Mouse (Mus musculus): ENCODE measurements at regions not wholly inside any gene's neighbourhood (a gene's known extent, or its start where the extent isn't known, plus 50 kb on each side); places are given as distances from the start of the nearest gene placed in this dataset.
A peak's percentile ranks its signal among the peaks of the same experiment; 100 is the strongest.

DNA sequence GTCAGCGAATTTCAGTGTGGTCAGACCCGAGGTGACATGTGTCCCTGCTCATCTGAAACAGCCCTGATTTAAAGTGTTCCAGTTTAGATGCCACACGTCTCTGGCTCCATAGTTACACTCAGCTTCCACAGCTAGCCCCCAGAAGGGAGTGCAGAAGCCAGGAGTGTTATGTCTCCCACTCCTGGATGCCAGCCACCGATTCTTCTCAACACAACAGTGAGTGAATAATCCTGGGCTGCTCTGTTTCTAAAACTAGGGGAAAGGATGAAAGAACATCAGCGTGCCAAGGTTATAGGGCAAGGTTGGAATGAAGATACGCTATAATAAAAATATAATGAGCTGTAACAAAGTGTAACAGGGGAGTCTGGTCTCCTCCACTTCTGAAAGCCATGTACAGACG lies 51.5 kb upstream of the Stmnd1 start:
- H3K4me3 ChIP-seq (ENCODE audit: insufficient read depth, low read length), result no peak overlapping the region
- TF ChIP-seq CTCF (IDR thresholded peaks at IDR 0.05; ENCODE audit: extremely low read depth, insufficient read depth, low read length) (no peak), POLR2A (IDR thresholded peaks at IDR 0.05; ENCODE audit: extremely low read depth, insufficient read depth, low read length) (no peak)
- H3K27ac ChIP-seq (ENCODE audit: insufficient read depth, low read length), result no peak overlapping the region
- H3K4me1 ChIP-seq (ENCODE audit: control insufficient read depth, insufficient read depth, low read length), result peaks cover 4% of the 10 kb centered on the region; the same call in 1 of the 2 replicates

DNA sequence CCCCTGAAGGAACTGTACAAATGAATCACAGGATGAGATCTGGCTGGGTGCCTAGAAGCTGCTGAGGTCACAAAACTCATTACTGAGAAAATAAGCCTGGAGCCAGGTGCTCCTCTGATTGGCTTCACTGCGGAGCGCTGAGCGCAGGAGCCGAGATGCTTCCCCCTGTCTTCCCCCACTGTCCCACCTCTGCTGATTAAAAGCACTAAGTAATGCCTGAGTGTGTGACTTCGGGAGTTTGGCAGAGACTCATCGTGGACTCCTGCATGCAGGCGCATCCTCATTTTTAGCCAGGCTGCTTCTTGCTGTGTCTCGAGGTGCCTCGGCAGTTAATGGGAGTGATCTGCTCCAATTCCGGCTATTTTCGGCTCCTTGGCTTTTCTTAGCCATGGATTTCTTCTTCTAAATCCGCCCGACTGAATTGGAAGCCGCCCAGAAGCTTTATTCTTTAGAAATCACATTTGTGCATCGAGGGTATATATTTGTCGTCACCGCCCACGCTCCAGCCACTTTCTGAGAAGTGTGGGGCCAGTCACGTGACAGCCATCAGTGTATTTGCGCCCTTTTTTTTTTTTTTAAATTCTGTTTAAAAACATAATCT lies 55.3 kb upstream of the Stmnd1 start:
- Histone ChIP-seq H3K4me1 (ENCODE audit: control insufficient read depth, insufficient read depth, low read length) (peaks cover 4% of the 10 kb centered on the region; the same call in 1 of the 2 replicates), H3K4me3 (ENCODE audit: insufficient read depth, low read length) (peak overlapping the region; percentile 23), H3K27ac (ENCODE audit: insufficient read depth, low read length) (no peak overlapping the region)
- no peak for TF ChIP-seq CTCF (IDR thresholded peaks at IDR 0.05; ENCODE audit: extremely low read depth, insufficient read depth, low read length)
- TF ChIP-seq POLR2A (IDR thresholded peaks at IDR 0.05; ENCODE audit: extremely low read depth, insufficient read depth, low read length), result no peak

DNA sequence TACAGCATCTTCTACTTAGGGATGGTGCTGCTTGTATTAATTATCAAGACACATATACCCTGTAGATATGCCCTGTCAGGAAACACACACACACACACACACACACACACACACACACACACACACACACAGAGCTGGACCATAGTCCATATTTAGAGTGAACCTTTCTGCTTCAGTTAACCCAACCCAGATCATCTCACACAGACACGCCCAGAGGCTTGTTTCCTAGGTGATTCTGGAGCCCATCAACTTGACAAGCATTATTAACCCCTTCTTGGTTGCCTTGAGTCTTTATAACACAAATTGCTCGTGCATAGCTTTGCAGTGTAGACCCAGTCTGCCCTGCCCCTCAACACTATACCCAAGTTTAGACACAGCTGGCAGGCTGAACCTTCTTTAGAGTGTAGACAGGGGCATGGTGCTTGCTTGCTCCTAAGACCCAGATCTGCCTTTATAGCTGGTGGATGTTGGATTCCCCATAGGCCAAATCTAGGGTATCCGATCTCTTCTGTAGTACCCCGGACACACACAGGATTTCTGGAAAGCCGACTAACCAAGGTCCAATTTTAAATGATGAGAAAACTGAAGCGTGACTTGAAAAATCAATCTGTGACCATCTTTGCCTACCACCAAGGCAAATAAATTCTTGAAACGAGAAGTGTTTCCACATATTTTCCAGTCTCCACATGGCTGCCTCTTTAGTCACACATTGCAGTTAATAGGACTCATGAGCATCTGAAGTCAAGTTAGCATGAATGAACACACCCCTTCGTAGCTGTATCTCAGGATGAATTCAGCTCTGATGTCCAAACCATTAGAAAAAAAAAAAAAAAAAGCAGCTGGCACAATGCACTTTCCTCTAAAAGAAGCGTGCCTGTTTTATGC lies 56.3 kb upstream of the Stmnd1 start:
- H3K4me1 ChIP-seq (ENCODE audit: control insufficient read depth, insufficient read depth, low read length), result peaks cover 2% of the 10 kb centered on the region; the same call in 1 of the 2 replicates
- H3K27ac ChIP-seq (ENCODE audit: insufficient read depth, low read length), result no peak overlapping the region
- H3K4me3 ChIP-seq (ENCODE audit: insufficient read depth, low read length), result no peak overlapping the region
- no peak for TF ChIP-seq CTCF (IDR thresholded peaks at IDR 0.05; ENCODE audit: extremely low read depth, insufficient read depth, low read length)
- no peak for TF ChIP-seq POLR2A (IDR thresholded peaks at IDR 0.05; ENCODE audit: extremely low read depth, insufficient read depth, low read length)

DNA sequence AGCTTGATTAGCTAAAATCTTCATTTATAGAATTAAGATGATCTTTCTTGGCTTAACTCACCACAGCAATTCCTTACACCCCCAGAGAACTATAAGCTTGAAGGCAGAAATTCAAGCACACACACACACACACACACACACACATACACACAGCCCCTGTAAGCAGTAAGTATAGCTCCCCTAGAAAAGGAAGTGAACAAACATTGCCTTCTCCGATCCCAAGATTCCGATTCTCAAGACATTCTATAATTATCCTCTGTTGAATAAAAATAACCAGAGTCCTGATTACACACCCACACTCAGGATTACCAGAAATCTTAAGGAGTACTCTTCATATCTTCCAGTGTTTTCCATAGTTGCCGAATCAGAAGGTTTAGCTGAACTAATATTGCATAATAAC lies 70.0 kb upstream of the Stmnd1 start:
- Histone ChIP-seq H3K4me3 (ENCODE audit: insufficient read depth, low read length) (no peak overlapping the region), H3K4me1 (ENCODE audit: control insufficient read depth, insufficient read depth, low read length) (no peaks in the 10 kb centered on the region), H3K27ac (ENCODE audit: insufficient read depth, low read length) (no peak overlapping the region)
- no peak for TF ChIP-seq CTCF (IDR thresholded peaks at IDR 0.05; ENCODE audit: extremely low read depth, insufficient read depth, low read length)
- TF ChIP-seq POLR2A (IDR thresholded peaks at IDR 0.05; ENCODE audit: extremely low read depth, insufficient read depth, low read length), result no peak

DNA sequence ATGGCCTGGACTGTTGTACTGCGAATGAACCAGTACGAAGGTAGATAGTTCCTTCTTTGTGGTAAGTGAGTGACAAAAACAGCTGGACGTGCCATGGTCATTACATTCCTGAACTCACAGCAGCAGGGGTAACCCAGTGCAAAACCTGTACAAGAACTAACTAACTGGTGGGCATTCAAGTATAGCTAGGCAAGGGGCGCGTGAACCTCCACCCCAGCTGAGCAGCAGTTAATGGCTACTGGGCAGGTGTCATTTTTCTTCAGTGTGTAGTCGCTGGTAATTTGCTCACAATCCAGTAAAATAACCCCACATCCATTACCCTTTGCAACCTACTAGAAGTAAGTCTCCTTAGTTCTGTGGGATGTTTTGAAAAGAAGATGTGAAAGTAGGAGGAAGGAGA lies 70.9 kb upstream of the Stmnd1 start:
- H3K4me1 ChIP-seq (ENCODE audit: control insufficient read depth, insufficient read depth, low read length), result no peaks in the 10 kb centered on the region
- H3K4me3 ChIP-seq (ENCODE audit: insufficient read depth, low read length), result no peak overlapping the region
- H3K27ac ChIP-seq (ENCODE audit: insufficient read depth, low read length), result no peak overlapping the region
- TF ChIP-seq POLR2A (IDR thresholded peaks at IDR 0.05; ENCODE audit: extremely low read depth, insufficient read depth, low read length) (no peak), CTCF (IDR thresholded peaks at IDR 0.05; ENCODE audit: extremely low read depth, insufficient read depth, low read length) (no peak)

DNA sequence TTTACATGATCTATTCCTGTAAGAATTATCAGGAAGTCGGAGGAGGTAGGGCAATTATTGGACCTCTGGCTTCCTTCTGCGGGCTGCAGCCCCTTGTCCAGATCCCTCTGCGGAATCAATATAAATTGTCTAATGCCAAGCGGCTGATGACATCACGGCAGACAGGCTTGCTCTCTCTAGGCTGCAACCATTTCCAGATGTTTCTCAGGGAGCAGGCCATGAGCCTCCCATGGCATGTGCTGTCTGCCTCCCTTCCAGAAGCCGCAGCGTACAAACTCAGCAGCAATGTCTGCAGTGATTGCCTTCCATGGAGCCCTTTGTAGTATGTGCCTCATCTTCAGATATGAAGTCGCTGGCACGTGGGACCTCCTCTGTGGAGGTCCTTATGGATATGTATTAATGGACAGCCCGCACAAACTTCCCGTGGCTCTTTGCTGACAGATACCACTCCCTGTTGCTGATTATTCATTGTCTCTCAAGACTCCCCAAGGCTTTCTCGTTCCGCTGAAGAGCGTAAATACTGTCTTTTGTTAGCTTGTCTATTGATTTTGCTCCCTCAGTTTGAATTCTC lies 72.4 kb upstream of the Stmnd1 start:
- Histone ChIP-seq H3K27ac (ENCODE audit: insufficient read depth, low read length) (no peak overlapping the region), H3K4me3 (ENCODE audit: insufficient read depth, low read length) (no peak overlapping the region), H3K4me1 (ENCODE audit: control insufficient read depth, insufficient read depth, low read length) (no peaks in the 10 kb centered on the region)
- TF ChIP-seq POLR2A (IDR thresholded peaks at IDR 0.05; ENCODE audit: extremely low read depth, insufficient read depth, low read length), result no peak
- no peak for TF ChIP-seq CTCF (IDR thresholded peaks at IDR 0.05; ENCODE audit: extremely low read depth, insufficient read depth, low read length)

DNA sequence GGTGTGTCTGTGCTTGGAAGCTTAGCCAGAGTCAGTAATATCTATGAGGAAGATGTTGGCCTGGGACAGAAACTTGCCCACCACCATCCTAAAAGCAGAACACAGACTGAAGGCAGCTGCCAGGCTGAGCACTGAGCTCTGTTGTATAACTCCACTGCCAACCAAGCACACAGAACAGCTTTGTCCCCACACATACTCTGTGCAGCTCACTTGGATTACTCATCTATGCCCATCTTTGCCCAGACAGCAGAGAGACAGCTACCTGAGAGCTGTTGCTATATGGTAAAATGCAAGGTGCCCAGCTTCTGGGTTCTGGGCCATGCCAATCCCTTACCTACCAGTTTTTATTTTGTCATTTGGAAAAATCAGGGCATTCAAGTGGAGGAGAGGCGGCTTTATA lies 80.4 kb upstream of the Stmnd1 start:
- no peak for TF ChIP-seq CTCF (IDR thresholded peaks at IDR 0.05; ENCODE audit: extremely low read depth, insufficient read depth, low read length)
- no peak for TF ChIP-seq POLR2A (IDR thresholded peaks at IDR 0.05; ENCODE audit: extremely low read depth, insufficient read depth, low read length)
- Histone ChIP-seq H3K4me1 (ENCODE audit: control insufficient read depth, insufficient read depth, low read length) (0 out of 2 replicates have a peak, but pooled peaks cover 2% of the 10 kb centered on the region), H3K4me3 (ENCODE audit: insufficient read depth, low read length) (no peak overlapping the region), H3K27ac (ENCODE audit: insufficient read depth, low read length) (no peak overlapping the region)

DNA sequence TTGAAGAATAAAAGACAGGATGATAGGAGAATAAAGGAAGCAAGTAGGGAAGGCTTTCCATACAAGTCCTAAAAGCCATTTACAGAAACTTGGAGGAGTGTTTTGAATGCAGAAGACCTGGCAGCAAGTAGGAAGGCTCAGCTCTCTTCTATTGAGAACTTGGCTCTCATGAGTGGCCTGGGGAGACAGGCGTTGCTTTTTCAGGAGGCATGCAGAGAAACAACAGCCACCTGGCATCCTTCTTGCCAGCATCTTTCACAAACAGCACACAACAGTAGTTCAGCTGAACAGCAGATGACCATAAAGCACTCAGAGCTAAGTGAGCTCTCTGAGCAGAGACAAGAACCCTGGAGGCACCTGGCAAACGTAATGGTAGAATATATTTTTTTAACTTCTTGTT lies 83.8 kb upstream of the Stmnd1 start:
- TF ChIP-seq POLR2A (IDR thresholded peaks at IDR 0.05; ENCODE audit: extremely low read depth, insufficient read depth, low read length) (no peak), CTCF (IDR thresholded peaks at IDR 0.05; ENCODE audit: extremely low read depth, insufficient read depth, low read length) (no peak)
- Histone ChIP-seq H3K4me3 (ENCODE audit: insufficient read depth, low read length) (no peak overlapping the region), H3K4me1 (ENCODE audit: control insufficient read depth, insufficient read depth, low read length) (peaks cover 4% of the 10 kb centered on the region; the same call in 1 of the 2 replicates), H3K27ac (ENCODE audit: insufficient read depth, low read length) (no peak overlapping the region)

DNA sequence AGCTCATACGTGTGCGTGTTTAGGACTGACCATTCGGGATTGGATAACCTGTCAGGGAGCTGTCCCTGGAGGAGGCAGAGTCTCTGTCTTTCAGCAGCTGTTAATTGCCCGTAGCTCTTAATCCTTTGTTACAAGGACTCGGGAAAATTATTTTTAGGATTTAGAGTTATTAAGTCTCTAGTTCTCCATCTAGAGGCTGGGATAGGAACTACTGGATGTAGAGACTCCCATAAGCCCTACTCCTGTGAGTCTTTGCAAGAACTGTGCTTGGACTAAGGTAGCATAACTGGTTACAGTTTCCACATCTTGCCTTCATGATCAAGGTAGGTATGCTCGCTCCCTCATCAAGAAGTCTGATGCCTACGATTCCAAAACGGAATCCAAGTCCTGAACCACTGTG lies 90.7 kb upstream of the Stmnd1 start:
- TF ChIP-seq CTCF (IDR thresholded peaks at IDR 0.05; ENCODE audit: extremely low read depth, insufficient read depth, low read length), result peak; percentile 10; the same call in 1 of the 2 replicates
- no peak for TF ChIP-seq POLR2A (IDR thresholded peaks at IDR 0.05; ENCODE audit: extremely low read depth, insufficient read depth, low read length)
- Histone ChIP-seq H3K4me3 (ENCODE audit: insufficient read depth, low read length) (no peak overlapping the region), H3K4me1 (ENCODE audit: control insufficient read depth, insufficient read depth, low read length) (peaks cover 9% of the 10 kb centered on the region), H3K27ac (ENCODE audit: insufficient read depth, low read length) (no peak overlapping the region)

Data from cortical plate, adult 2 months (tissue).